Mouse (Mus musculus) bone marrow macrophage, adult 2 months (primary cell): ENCODE results near the gene Dync1li1.

Experiments used
- CTCF ChIP-seq: IDR thresholded peaks from 2 replicates; pipeline ENCODE4 v1.5.1; 2012; ENCODE audit warnings: low read depth, mild to moderate bottlenecking, low read length, moderate library complexity
- POLR2A ChIP-seq: IDR thresholded peaks from 2 replicates; pipeline ENCODE4 v1.6.1; 2012; ENCODE audit warnings: mild to moderate bottlenecking, low read depth, low read length, borderline replicate concordance

- TF ChIP-seq CTCF, result no peak
- TF ChIP-seq POLR2A, result no peak
These were observed 42.6 kb downstream of the Dync1li1 start, which contains the start of gene Cmtm6 for GRCm38 (mm10) chr9:114731011-114731755.
